Mouse (Mus musculus): ENCODE measurements around the gene Hivep3.

GRCm38 (mm10) chr4:119880270-119880669 is 146.7 kb downstream of the Hivep3 start:
- TF ChIP-seq CTCF (IDR thresholded peaks at IDR 0.05 in 2 of 3, conservative IDR thresholded peaks at IDR 0.05 in 1 of 3; ENCODE audit: control insufficient read depth in 1 of 3, insufficient read depth in 1 of 3, low read depth in 2 of 3, low read length in 3 of 3, poor library complexity in 1 of 3, severe bottlenecking in 1 of 3) (no peak), USF1 (IDR thresholded peaks at IDR 0.05; ENCODE audit: low read depth, low read length) (no peak), POLR2A (IDR thresholded peaks at IDR 0.05; ENCODE audit: control insufficient read depth in 1 of 2, insufficient read depth in 1 of 2, low read depth in 1 of 2, low read length in 2 of 2, poor library complexity in 1 of 2) (no peak)

Data from MEL (cell line).